Mouse (Mus musculus): Measurements from ENCODE around the gene Pum2. TPM values are rescaled to one million over a fixed set of nuclear protein-coding genes. Genes with fewer than 3 reads are reported as not detected.
"Not testable (repeated sequence)": the region's sequence is repeated elsewhere in the genome, so short reads cannot be mapped to it uniquely, and the experiment has no call there.

Gene Pum2
- polyA plus RNA-seq, 1 experiment from 2014 or later: 39.7 TPM

DNA sequence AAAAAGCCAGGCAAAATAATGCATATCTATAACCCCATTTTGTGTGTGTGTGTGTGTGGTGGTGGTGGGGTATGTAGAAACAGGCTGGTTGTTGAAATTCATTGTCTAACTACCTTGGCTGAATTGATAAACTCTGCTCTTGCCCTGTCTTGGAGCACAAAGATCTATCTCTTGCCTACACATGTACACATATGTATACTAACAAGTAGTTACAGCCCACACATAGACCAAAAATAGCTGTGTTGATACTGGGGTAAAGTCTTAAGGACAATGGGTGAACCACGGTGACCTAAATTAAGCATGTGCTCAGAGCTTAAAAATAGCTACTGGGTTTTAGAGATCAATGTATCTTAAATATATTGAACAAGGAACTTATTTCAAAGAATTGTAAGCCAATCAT lies 10.3 kb downstream of the Pum2 start:
- 32% methylated on average over 1 of the region's 1 CpGs for WGBS
- Histone ChIP-seq H3K27me3 (ENCODE audit: control insufficient read depth, insufficient read depth, low read length) (no peaks in the 10 kb centered on the region), H3K27ac (replicated peaks in 1 of 2; ENCODE audit: control insufficient read depth in 1 of 2, insufficient read depth in 1 of 2, low read depth in 2 of 2, low read length in 2 of 2) (peak overlapping the region; percentile 10 to 56; a peak in 3 of 4 replicates), H3K36me3 (ENCODE audit: control insufficient read depth, insufficient read depth, low read length) (0 out of 2 replicates have a peak, but pooled peaks cover 4% of the 10 kb centered on the region), H3K4me2 (ENCODE audit: low read length) (peak overlapping the region; percentile 31), H3K9me3 (ENCODE audit: control insufficient read depth, low read length) (no peaks in the 10 kb centered on the region), H3K4me1 (ENCODE audit: control insufficient read depth in 2 of 2, insufficient read depth in 2 of 2, low read length in 2 of 2) (peaks cover 3 to 21% of the 10 kb centered on the region in 2 experiments), H3K9ac (ENCODE audit: low read length) (no peak overlapping the region), H3K4me3 (ENCODE audit: control insufficient read depth in 1 of 2, insufficient read depth in 1 of 2, low read depth in 1 of 2, low read length in 2 of 2) (no peak overlapping the region)
- ATAC-seq (ENCODE audit: insufficient number of reproducible peaks, insufficient read depth, low FRiP score, low read depth): no peak

DNA sequence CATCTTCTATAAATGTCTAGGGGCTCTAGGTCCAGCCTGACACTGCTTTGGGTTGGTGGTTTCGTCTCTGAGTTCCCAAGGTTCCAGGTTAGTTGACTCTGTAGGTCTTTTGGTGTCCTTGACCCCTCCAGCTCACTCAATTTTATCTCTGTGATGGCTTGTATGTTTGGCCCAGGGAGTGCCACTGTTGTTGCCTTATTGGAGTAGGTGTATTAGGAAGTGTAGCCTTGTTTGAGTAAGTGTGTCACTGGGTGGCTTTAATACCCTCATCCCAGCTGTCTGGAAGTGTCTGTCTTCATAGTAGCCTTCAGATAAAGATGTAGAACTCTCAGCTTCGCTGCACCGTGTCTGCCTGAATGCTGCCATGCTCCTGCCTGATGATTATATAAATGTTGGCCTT lies 11.1 kb downstream of the Pum2 start:
- Histone ChIP-seq H3K27ac (replicated peaks in 1 of 2; ENCODE audit: control insufficient read depth in 1 of 2, insufficient read depth in 1 of 2, low read depth in 2 of 2, low read length in 2 of 2) (peak overlapping the region; percentile 43 to 56; a peak in 3 of 4 replicates), H3K4me1 (ENCODE audit: control insufficient read depth in 2 of 2, insufficient read depth in 2 of 2, low read length in 2 of 2) (peaks cover 3 to 18% of the 10 kb centered on the region in 2 experiments), H3K9me3 (ENCODE audit: control insufficient read depth, low read length) (no peaks in the 10 kb centered on the region), H3K36me3 (ENCODE audit: control insufficient read depth, insufficient read depth, low read length) (0 out of 2 replicates have a peak, but pooled peaks cover 4% of the 10 kb centered on the region), H3K4me3 (ENCODE audit: control insufficient read depth in 1 of 2, insufficient read depth in 1 of 2, low read depth in 1 of 2, low read length in 2 of 2) (no peak overlapping the region), H3K9ac (ENCODE audit: low read length) (no peak overlapping the region), H3K27me3 (ENCODE audit: control insufficient read depth, insufficient read depth, low read length) (no peaks in the 10 kb centered on the region), H3K4me2 (ENCODE audit: low read length) (no peak overlapping the region)
- WGBS: 59% methylated on average over 3 of the region's 3 CpGs
- no peak for ATAC-seq (ENCODE audit: insufficient number of reproducible peaks, insufficient read depth, low FRiP score, low read depth)

DNA sequence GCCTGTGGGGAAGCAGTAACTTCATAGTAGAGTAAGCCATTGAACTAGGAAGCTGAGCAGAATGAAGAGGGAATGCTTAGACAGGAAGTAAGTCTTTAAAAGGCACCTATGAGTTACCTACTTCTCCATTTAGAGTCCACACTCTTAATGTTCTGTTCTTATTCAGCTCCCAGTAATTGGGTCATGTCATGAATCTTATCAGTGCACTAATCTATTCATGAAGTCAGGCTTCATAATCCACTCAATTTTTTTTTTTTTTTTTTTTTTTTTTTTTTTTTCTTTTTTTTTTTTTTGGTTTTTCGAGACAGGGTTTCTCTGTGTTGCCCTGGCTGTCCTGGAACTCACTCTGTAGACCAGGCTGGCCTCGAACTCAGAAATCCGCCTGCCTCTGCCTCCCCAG lies 15.9 kb downstream of the Pum2 start:
- H3K27me3 ChIP-seq (ENCODE audit: control insufficient read depth, insufficient read depth, low read length); ATAC-seq (ENCODE audit: insufficient number of reproducible peaks, insufficient read depth, low FRiP score, low read depth); H3K4me1 ChIP-seq (ENCODE audit: control insufficient read depth in 2 of 2, insufficient read depth in 2 of 2, low read length in 2 of 2); H3K4me2 ChIP-seq (ENCODE audit: low read length); H3K4me3 ChIP-seq (ENCODE audit: control insufficient read depth in 1 of 2, insufficient read depth in 1 of 2, low read depth in 1 of 2, low read length in 2 of 2); H3K9ac ChIP-seq (ENCODE audit: low read length); H3K9me3 ChIP-seq (ENCODE audit: control insufficient read depth, low read length); H3K27ac ChIP-seq (replicated peaks in 1 of 2; ENCODE audit: control insufficient read depth in 1 of 2, insufficient read depth in 1 of 2, low read depth in 2 of 2, low read length in 2 of 2); H3K36me3 ChIP-seq (ENCODE audit: control insufficient read depth, insufficient read depth, low read length): not testable (repeated sequence)
- WGBS: 97% methylated on average over 2 of the region's 3 CpGs

DNA sequence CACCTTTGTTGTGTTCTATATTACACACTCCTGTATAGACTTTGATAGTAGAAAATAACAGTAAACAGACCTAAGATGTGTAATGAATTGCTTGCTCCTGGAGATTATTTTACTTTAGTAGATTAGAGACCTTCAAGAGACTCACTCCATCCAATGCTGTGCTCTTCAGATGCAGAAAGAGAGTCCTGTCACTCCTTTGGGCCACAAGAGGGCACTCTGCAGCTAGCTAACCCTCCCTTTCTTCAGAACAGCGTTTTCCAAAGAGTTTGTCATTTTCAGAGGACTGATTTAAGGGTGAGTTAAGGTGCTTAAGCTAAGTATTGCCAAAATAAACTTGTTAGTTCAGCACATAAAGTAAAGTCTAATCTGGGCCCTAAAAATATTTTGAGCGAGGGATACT lies 25.0 kb downstream of the Pum2 start:
- H3K36me3 ChIP-seq (ENCODE audit: control insufficient read depth, insufficient read depth, low read length): peaks cover 22% of the 10 kb centered on the region
- H3K27ac ChIP-seq (replicated peaks in 1 of 2; ENCODE audit: control insufficient read depth in 1 of 2, insufficient read depth in 1 of 2, low read depth in 2 of 2, low read length in 2 of 2): no peak overlapping the region
- H3K9me3 ChIP-seq (ENCODE audit: control insufficient read depth, low read length): no peaks in the 10 kb centered on the region
- ATAC-seq (ENCODE audit: insufficient number of reproducible peaks, insufficient read depth, low FRiP score, low read depth): no peak
- H3K4me3 ChIP-seq (ENCODE audit: control insufficient read depth in 1 of 2, insufficient read depth in 1 of 2, low read depth in 1 of 2, low read length in 2 of 2): no peak overlapping the region
- H3K4me1 ChIP-seq (ENCODE audit: control insufficient read depth in 2 of 2, insufficient read depth in 2 of 2, low read length in 2 of 2): no peaks in the 10 kb centered on the region
- 66% methylated on average over 2 of the region's 2 CpGs for WGBS
- no peak overlapping the region for H3K9ac ChIP-seq (ENCODE audit: low read length)
- no peak overlapping the region for H3K4me2 ChIP-seq (ENCODE audit: low read length)
- no peaks in the 10 kb centered on the region for H3K27me3 ChIP-seq (ENCODE audit: control insufficient read depth, insufficient read depth, low read length)

DNA sequence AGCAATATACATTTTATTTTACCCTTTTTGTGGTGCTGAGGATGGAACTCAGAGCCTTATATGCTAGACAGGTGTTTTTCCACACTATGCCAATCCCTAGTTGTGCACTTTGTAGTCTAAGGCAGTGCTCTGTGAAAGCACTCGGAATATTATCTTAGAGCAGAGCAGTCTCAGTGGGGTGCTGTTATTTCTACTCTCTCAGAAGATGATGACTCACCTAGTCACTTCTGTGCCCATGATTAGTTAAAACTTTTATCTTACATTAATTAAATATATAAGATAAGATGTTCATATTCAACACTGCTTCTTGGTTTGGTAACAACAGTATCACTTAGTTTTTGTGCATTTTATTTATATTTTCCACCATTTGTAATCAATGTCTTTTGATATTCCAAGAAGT lies 30.1 kb downstream of the Pum2 start:
- peaks cover 47% of the 10 kb centered on the region for H3K36me3 ChIP-seq (ENCODE audit: control insufficient read depth, insufficient read depth, low read length)

DNA sequence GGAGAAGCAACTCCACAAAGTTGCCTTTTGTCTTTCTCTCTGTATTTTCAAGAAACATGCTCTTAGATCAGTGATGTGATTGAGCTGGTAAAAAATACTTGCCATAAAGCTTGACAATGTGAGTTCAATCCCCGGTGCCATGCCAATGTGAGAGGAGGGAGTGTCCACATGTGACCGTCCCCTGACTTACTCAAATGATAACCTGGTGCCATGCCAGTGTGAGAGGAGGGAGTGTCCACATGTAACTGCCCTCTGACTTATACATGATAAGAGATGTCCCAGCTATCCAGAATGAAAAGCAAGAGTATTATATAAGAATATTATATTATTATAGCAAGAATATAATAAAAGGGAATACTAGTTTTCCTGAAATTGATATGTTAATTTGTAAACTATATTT lies 34.9 kb downstream of the Pum2 start:
- H3K4me1 ChIP-seq (ENCODE audit: control insufficient read depth in 2 of 2, insufficient read depth in 2 of 2, low read length in 2 of 2): no peaks in the 10 kb centered on the region
- H3K4me2 ChIP-seq (ENCODE audit: low read length): no peak overlapping the region
- H3K4me3 ChIP-seq (ENCODE audit: control insufficient read depth in 1 of 2, insufficient read depth in 1 of 2, low read depth in 1 of 2, low read length in 2 of 2): no peak overlapping the region

More for the DNA sequence above, 30.1 kb downstream of the Pum2 start:
- Histone ChIP-seq H3K27ac (replicated peaks in 1 of 2; ENCODE audit: control insufficient read depth in 1 of 2, insufficient read depth in 1 of 2, low read depth in 2 of 2, low read length in 2 of 2) (no peak overlapping the region), H3K9me3 (ENCODE audit: control insufficient read depth, low read length) (no peaks in the 10 kb centered on the region), H3K4me1 (ENCODE audit: control insufficient read depth in 2 of 2, insufficient read depth in 2 of 2, low read length in 2 of 2) (no peaks in the 10 kb centered on the region), H3K9ac (ENCODE audit: low read length) (no peak overlapping the region), H3K27me3 (ENCODE audit: control insufficient read depth, insufficient read depth, low read length) (no peaks in the 10 kb centered on the region), H3K4me2 (ENCODE audit: low read length) (no peak overlapping the region), H3K4me3 (ENCODE audit: control insufficient read depth in 1 of 2, insufficient read depth in 1 of 2, low read depth in 1 of 2, low read length in 2 of 2) (no peak overlapping the region)
- WGBS: 36% methylated on average over 1 of the region's 1 CpGs
- ATAC-seq (ENCODE audit: insufficient number of reproducible peaks, insufficient read depth, low FRiP score, low read depth): no peak

DNA sequence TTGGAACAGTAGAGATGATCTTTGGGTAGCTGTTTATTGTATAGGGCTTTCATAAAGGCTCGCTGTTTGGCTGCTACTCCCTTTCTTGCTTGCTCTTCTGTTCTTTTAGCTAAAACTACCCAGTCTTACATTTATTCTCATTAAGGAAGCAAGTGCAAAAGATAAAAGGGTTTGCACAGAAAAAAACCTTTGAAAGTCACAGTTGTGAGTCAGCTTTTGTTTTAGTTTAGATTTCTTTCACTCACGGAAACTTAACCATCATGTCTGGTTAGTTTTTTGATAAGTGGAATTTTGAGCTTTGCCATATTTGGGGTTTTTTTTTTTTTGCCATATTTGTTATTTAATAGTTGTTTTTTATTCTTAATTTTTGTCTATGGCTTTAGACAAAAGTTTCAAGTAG lies 38.7 kb downstream of the Pum2 start:
- no peak for ATAC-seq (ENCODE audit: insufficient number of reproducible peaks, insufficient read depth, low FRiP score, low read depth)

More for the DNA sequence above, 34.9 kb downstream of the Pum2 start:
- no peak overlapping the region for H3K27ac ChIP-seq (replicated peaks in 1 of 2; ENCODE audit: control insufficient read depth in 1 of 2, insufficient read depth in 1 of 2, low read depth in 2 of 2, low read length in 2 of 2)
- peaks cover 61% of the 10 kb centered on the region for H3K36me3 ChIP-seq (ENCODE audit: control insufficient read depth, insufficient read depth, low read length)
- ATAC-seq (ENCODE audit: insufficient number of reproducible peaks, insufficient read depth, low FRiP score, low read depth): no peak
- H3K27me3 ChIP-seq (ENCODE audit: control insufficient read depth, insufficient read depth, low read length): no peaks in the 10 kb centered on the region
- H3K9ac ChIP-seq (ENCODE audit: low read length): no peak overlapping the region
- no peaks in the 10 kb centered on the region for H3K9me3 ChIP-seq (ENCODE audit: control insufficient read depth, low read length)
- WGBS: 76% methylated on average over 2 of the region's 2 CpGs

DNA sequence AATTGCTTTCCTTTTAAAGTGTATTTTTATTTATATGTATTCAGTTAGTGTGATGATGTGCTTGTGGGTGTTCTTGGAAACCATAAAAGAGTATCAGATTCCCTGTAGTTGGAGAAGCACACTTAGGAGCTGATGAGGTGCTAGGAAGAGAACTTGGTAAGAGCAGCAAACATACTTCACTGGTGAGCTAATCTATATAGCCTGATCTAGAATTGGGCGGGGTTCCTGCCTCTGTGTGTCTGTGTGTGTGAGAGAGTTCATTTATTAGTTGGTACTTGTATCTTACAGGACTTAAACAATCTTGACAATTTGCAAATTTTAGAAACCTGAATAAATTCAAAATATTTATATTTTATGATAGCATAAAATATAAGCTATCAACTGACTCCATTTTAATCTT lies 42.2 kb downstream of the Pum2 start:
- 77% methylated on average over 1 of the region's 1 CpGs for WGBS

More for the DNA sequence above, 38.7 kb downstream of the Pum2 start:
- 80% methylated on average over 2 of the region's 2 CpGs for WGBS
- H3K27ac ChIP-seq (replicated peaks in 1 of 2; ENCODE audit: control insufficient read depth in 1 of 2, insufficient read depth in 1 of 2, low read depth in 2 of 2, low read length in 2 of 2): no peak overlapping the region
- H3K9me3 ChIP-seq (ENCODE audit: control insufficient read depth, low read length): no peaks in the 10 kb centered on the region
- no peaks in the 10 kb centered on the region for H3K27me3 ChIP-seq (ENCODE audit: control insufficient read depth, insufficient read depth, low read length)
- no peaks in the 10 kb centered on the region for H3K4me1 ChIP-seq (ENCODE audit: control insufficient read depth in 2 of 2, insufficient read depth in 2 of 2, low read length in 2 of 2)
- no peak overlapping the region for H3K9ac ChIP-seq (ENCODE audit: low read length)
- H3K4me3 ChIP-seq (ENCODE audit: control insufficient read depth in 1 of 2, insufficient read depth in 1 of 2, low read depth in 1 of 2, low read length in 2 of 2): no peak overlapping the region
- H3K4me2 ChIP-seq (ENCODE audit: low read length): no peak overlapping the region
- H3K36me3 ChIP-seq (ENCODE audit: control insufficient read depth, insufficient read depth, low read length): peaks cover 62% of the 10 kb centered on the region

More for the DNA sequence above, 42.2 kb downstream of the Pum2 start:
- Histone ChIP-seq H3K27me3 (ENCODE audit: control insufficient read depth, insufficient read depth, low read length) (no peaks in the 10 kb centered on the region), H3K27ac (replicated peaks in 1 of 2; ENCODE audit: control insufficient read depth in 1 of 2, insufficient read depth in 1 of 2, low read depth in 2 of 2, low read length in 2 of 2) (no peak overlapping the region), H3K9me3 (ENCODE audit: control insufficient read depth, low read length) (no peaks in the 10 kb centered on the region), H3K36me3 (ENCODE audit: control insufficient read depth, insufficient read depth, low read length) (peaks cover 57% of the 10 kb centered on the region), H3K9ac (ENCODE audit: low read length) (no peak overlapping the region), H3K4me1 (ENCODE audit: control insufficient read depth in 2 of 2, insufficient read depth in 2 of 2, low read length in 2 of 2) (no peaks in the 10 kb centered on the region), H3K4me2 (ENCODE audit: low read length) (no peak overlapping the region), H3K4me3 (ENCODE audit: control insufficient read depth in 1 of 2, insufficient read depth in 1 of 2, low read depth in 1 of 2, low read length in 2 of 2) (no peak overlapping the region)
- no peak for ATAC-seq (ENCODE audit: insufficient number of reproducible peaks, insufficient read depth, low FRiP score, low read depth)
